Mouse (Mus musculus): ENCODE measurements at regions not wholly inside any gene's neighbourhood (a gene's known extent, or its start where the extent isn't known, plus 50 kb on each side); places are given as distances from the start of the nearest gene placed in this dataset.

GRCm38 (mm10) chr12:12509164-12509937, 247.4 kb downstream of the Fam49a start:
- TF ChIP-seq CTCF (IDR thresholded peaks at IDR 0.05; ENCODE audit: low read depth): no peak
- TF ChIP-seq EP300 (IDR thresholded peaks at IDR 0.05; ENCODE audit: low read depth): no peak
